Mouse (Mus musculus) erythroblast, embryonic 14.5 days (primary cell): ENCODE measurements around the gene Nr5a2.

Source experiments
- GATA1 ChIP-seq: IDR thresholded peaks from 2 replicates; pipeline ENCODE4 v1.6.1; 2012; ENCODE audit warnings: low read length, inconsistent platforms, mixed read lengths
- TAL1 ChIP-seq: IDR thresholded peaks from 3 replicates; pipeline ENCODE4 v1.6.1; 2012; ENCODE audit warnings: low read length, inconsistent platforms, mixed read lengths

DNA sequence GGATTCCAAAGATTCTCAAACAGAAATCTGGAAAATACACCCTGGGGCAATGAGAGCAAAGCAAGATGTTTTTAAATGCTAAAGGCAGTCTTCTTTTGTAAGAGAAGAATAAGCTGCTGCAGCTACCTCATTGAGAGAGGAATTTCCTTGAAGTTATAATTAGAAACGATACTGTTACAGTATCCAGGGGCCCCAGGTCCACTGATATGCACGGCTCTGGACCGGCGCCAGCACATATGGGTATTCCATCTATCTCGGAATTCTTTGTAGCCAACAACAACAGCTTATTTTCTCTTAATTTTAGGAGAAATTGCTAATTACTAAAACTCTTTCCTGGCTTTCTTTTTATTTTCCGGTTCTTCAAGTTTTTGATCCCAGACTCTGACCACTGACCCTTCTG lies 91.3 kb downstream of the Nr5a2 start:
- TF ChIP-seq TAL1 (no peak), GATA1 (no peak)
